Comparison of ENCODE assay signal across 25 mouse cellular contexts in the genomic region with DNA sequence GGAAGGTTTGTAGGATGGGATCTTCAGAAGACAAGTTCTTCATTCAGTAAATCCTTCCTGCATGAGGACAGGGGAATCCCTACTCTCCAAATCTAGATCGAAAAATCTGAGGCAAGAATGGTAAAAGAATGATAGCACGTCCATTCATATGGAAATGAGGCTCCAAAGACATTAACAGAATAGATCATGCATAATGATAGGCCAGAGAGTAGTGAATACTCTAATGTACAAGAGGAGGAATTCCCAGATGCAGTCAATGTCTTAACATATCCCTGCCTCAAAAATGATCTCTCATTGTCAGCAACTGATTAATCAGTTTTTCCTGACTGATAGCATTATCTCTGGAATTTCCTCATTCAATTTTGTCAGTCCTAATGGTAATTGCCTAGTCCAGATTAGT.
"Had no signal": no experiment of that assay in that cellular context is flagged by ENCODE, and none has a peak within 500 bp of the region (broad histone marks: within the 10 kb centered on the region; RNA-seq: fewer than 3 reads in every experiment).

No protein-coding gene starts in this region.

- H3K27ac ChIP-seq: gastrocnemius, adult 2 months; heart, embryonic 10.5 days; hindbrain, embryonic 10.5 days; hindbrain, embryonic 15.5 days; intestine, embryonic 15.5 days; layer of hippocampus, adult 2 months; limb, embryonic 13.5 days; limb, embryonic 15.5 days; liver, embryonic 12.5 days; liver, embryonic 14.5 days had no signal

- H3K27me3 ChIP-seq: heart, embryonic 12.5 days; hindbrain, embryonic 15.5 days; intestine, embryonic 15.5 days; limb, embryonic 13.5 days; limb, embryonic 15.5 days; liver, embryonic 12.5 days had no signal

- H3K9ac ChIP-seq: heart, embryonic 12.5 days; hindbrain, embryonic 15.5 days; intestine, embryonic 15.5 days; limb, embryonic 13.5 days; limb, embryonic 15.5 days; liver, embryonic 12.5 days; liver, embryonic 14.5 days had no signal

- H3K9me3 ChIP-seq: heart, embryonic 10.5 days; heart, embryonic 12.5 days; hindbrain, embryonic 10.5 days; hindbrain, embryonic 15.5 days; intestine, embryonic 15.5 days; limb, embryonic 13.5 days; limb, embryonic 15.5 days; liver, embryonic 12.5 days had no signal

- H3K36me3 ChIP-seq: heart, embryonic 10.5 days; heart, embryonic 12.5 days; hindbrain, embryonic 10.5 days; hindbrain, embryonic 15.5 days; intestine, embryonic 15.5 days; limb, embryonic 13.5 days; limb, embryonic 15.5 days; liver, embryonic 12.5 days had no signal

- H3K4me2 ChIP-seq: heart, embryonic 12.5 days; hindbrain, embryonic 15.5 days; intestine, embryonic 15.5 days; limb, embryonic 13.5 days; limb, embryonic 15.5 days; liver, embryonic 12.5 days had no signal

- H3K4me3 ChIP-seq: gastrocnemius, adult 2 months; heart, embryonic 10.5 days; heart, embryonic 12.5 days; hindbrain, embryonic 10.5 days; hindbrain, embryonic 15.5 days; intestine, embryonic 15.5 days; layer of hippocampus, adult 2 months; limb, embryonic 13.5 days; limb, embryonic 15.5 days; liver, embryonic 12.5 days had no signal

- ATAC-seq: inflammation-experienced regulatory T-cells, adult 6 months; intestine, embryonic 15.5 days; intestine, postnatal 0 days; liver, embryonic 12.5 days had no signal

- H3K4me1 ChIP-seq: heart, embryonic 10.5 days; heart, embryonic 12.5 days; hindbrain, embryonic 10.5 days; hindbrain, embryonic 15.5 days; intestine, embryonic 15.5 days; limb, embryonic 13.5 days; limb, embryonic 15.5 days; liver, embryonic 12.5 days had no signal

- DNase-seq: gastrocnemius, adult 2 months; gastrocnemius, postnatal 10 days; gastrocnemius, postnatal 25 days; heart, adult 18-20 months; heart, postnatal 10 days; heart, postnatal 4 days; kidney, adult 18-20 months; kidney, adult 8-10 months; kidney, postnatal 10 days; kidney, postnatal 25 days; kidney, postnatal 4 days; layer of hippocampus, postnatal 36 days; left cerebral cortex, postnatal 4 days had no signal
